Mouse (Mus musculus) olfactory bulb, adult 2 months (tissue): ENCODE measurements around the gene Cabp2. TPM values are rescaled to one million over a fixed set of nuclear protein-coding genes. Genes with fewer than 3 reads are reported as not detected.

Source experiments
- H3K27ac ChIP-seq: fragments of 200-500 bp; 2 replicates; pipeline ENCODE4 v1.5.1; 2012; ENCODE audit warnings: low read depth, low read length; ENCODE audit not compliant: insufficient read depth
- H3K4me1 ChIP-seq: fragments of 200-500 bp; 2 replicates; pipeline ENCODE4 v1.6.1; 2012; ENCODE audit warnings: low read length; ENCODE audit not compliant: control insufficient read depth, insufficient read depth
- H3K4me3 ChIP-seq: fragments of 200-500 bp; 2 replicates; pipeline ENCODE4 v1.5.1; 2012; ENCODE audit warnings: mild to moderate bottlenecking, low read depth, low read length, moderate library complexity; ENCODE audit not compliant: insufficient read depth
- CTCF ChIP-seq: fragments of 200-500 bp; IDR thresholded peaks from 2 replicates; pipeline ENCODE4 v1.5.1; 2012; ENCODE audit warnings: low read depth, mild to moderate bottlenecking, low read length, moderate library complexity; ENCODE audit not compliant: insufficient read depth
- POLR2A ChIP-seq: fragments of 200-500 bp; IDR thresholded peaks from 2 replicates; pipeline ENCODE4 v1.6.1; 2012; ENCODE audit warnings: mild to moderate bottlenecking, low read depth, low read length, moderate library complexity; ENCODE audit not compliant: insufficient read depth
- WGBS: fragments of 180-500 bp; shearing (Covaris S2); methylation state at CpG from one replicate; pipeline ENCODE4 v1.1.7; 2018; 5-methylcytosine and 5-hydroxymethylcytosine counted together
- polyA plus RNA-seq: library from polyadenylated mRNA; stranded (reverse); fragments of >200 nt; gene quantifications from 2 replicates; pipeline ENCODE4 v1.2.4, GENCODE M21; 2012; ENCODE audit warnings: low replicate concordance; ENCODE audit not compliant: missing spikeins, insufficient read depth, insufficient read length

Cabp2 gene
- polyA plus RNA-seq, 1 experiment, result not detected

- no peak for TF ChIP-seq CTCF
- TF ChIP-seq POLR2A, result no peak
- Histone ChIP-seq H3K4me3 (no peak overlapping the region), H3K27ac (no peak overlapping the region), H3K4me1 (peaks cover 47% of the 10 kb centered on the region)
- WGBS, result 86% methylated on average over 13 of the region's 13 CpGs
Observed at GRCm38 (mm10) chr19:4098426-4098825, 17.0 kb downstream of the Cabp2 start.

DNA sequence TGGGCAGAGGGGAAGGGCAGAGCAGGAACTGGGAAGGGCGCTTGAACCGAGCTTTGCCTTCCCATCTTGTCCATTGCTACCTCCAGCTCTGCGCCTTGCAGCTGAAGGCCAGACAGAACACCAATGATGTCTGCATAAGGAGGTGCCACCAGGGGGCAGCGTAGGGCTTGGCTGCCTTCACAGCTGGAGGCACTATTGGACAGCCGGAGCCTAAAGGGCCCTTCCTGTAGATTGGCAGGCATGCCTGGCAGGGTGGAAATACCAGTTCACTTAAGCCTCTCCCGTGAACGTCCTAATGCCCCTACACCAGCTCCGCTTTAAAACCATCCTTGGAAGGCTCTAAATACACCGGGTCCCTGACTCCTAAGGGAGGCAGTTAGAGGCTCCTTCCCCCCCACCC lies 17.7 kb downstream of the Cabp2 start:
- 10% methylated on average over 9 of the region's 9 CpGs for WGBS
- no peak overlapping the region for H3K27ac ChIP-seq
- peaks cover 47% of the 10 kb centered on the region for H3K4me1 ChIP-seq
- TF ChIP-seq CTCF (peak; percentile 86), POLR2A (no peak)
- H3K4me3 ChIP-seq, result no peak overlapping the region

DNA sequence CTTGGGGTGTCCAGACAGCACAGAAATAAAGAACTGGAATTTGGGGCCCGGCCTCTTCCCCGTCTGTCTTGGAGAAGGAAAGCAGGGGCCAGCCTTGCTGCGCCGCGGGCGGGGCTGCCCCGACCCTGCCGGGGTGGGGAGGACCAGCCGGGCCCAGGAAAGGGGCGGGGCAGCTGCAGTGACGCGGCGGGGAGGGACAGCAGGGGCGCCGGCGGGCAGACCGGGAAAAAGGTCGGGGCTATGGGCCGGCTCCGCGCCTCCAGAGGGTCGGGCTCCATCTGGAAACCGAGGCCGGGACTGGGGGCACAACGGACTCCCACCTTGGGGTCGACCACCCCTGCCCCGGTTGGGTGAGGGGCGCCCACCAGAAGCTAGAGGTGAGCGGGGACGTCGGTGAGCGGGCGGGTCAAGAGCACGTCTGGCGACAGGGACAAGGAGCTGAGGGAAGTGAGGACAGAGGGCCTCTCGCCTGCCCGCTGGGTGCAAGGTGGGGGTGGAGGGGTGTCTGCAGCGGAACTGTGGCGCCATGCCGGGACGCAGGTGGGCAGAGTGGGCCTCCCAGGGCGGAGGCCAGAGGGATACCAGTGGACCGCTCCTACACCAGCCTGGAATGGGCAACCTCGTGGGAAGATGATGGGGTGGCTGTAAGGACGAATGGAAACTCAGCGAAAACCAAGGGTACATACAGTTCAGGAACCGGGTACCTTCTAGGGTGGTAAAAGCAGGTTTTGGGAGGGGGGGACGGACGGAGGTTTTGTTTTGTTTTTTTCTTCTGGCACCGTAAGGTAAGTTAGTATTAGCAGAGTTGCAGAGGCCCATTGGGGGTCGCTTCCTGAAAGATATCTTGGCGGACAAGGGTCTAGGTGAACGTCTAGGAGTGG lies 18.7 kb downstream of the Cabp2 start, which contains the start of gene Pitpnm1:
Gene Pitpnm1, plus strand, starts transcription at position 162 of the 881 bp plus-strand sequence.
- peak within 1 kb of the TSS; percentile 26; the same call in 1 of the 2 replicates for H3K27ac ChIP-seq
- TF ChIP-seq CTCF (no peak), POLR2A (no peak)
- peak within 1 kb of the TSS; percentile 73 for H3K4me3 ChIP-seq
- WGBS, result 5% methylated on average over 53 of the region's 53 CpGs
- peaks cover 47% of the 10 kb centered on the region for H3K4me1 ChIP-seq

DNA sequence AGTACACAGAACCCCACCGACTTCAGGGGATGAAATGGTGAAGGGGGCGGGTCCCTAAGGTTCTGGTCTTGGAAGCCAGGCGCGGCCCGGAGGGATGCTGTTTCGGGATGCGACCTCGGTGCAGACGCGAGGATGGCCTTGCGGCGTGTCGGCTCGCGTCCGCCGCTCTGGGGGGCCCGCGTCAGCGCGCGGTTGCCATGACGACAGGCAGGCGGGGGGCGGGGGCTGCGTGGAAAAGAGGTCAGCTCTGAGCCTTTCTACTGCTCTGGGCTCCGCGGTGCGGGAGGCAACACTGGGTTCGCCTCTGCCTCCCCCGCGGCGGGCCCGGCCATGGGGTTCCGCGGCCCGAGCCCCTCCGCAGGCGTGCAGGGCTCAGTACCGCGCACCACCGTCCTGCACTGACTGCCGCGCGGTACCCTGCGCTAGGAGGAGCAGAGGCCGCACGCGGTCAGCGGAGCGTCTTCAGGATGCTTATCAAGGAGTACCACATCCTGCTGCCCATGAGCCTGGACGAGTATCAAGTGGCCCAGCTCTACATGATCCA lies 19.4 kb downstream of the Cabp2 start:
- under 1% methylated on average over 52 of the region's 52 CpGs for WGBS
- Histone ChIP-seq H3K4me1 (peaks cover 47% of the 10 kb centered on the region), H3K4me3 (peak overlapping the region; percentile 73), H3K27ac (peak overlapping the region; percentile 57; the same call in 1 of the 2 replicates)
- TF ChIP-seq POLR2A, result peak; percentile 41
- TF ChIP-seq CTCF, result no peak

- TF ChIP-seq CTCF, result no peak
- TF ChIP-seq POLR2A, result no peak
- H3K4me1 ChIP-seq, result peaks cover 45% of the 10 kb centered on the region
- H3K27ac ChIP-seq, result no peak overlapping the region
- peak overlapping the region; percentile 73 for H3K4me3 ChIP-seq
- WGBS, result 55% methylated on average over 6 of the region's 6 CpGs
Observed at GRCm38 (mm10) chr19:4101466-4101865, 20.1 kb downstream of the Cabp2 start.

DNA sequence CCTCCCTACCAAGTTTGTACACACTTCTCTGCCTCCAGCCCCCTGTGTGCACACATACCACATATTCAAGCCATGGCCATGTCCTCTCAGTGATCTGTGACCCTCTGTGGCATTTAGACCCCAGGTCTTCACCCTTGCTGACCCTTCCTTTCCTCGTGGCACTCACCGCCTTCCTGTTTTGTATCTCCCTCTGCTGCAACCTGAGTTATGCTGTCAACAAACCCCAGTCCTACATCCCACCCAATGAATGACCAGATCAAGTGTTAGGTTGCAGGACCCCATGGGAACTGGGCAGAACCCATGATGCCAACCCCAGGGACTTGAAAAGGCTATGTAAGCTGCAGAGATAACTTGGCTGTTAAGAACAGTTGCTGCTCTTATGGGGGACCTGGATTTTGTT lies 20.7 kb downstream of the Cabp2 start:
- Histone ChIP-seq H3K4me3 (peak overlapping the region; percentile 73; the same call in 1 of the 2 replicates), H3K27ac (no peak overlapping the region), H3K4me1 (peaks cover 44% of the 10 kb centered on the region)
- WGBS, result 88% methylated on average over 2 of the region's 2 CpGs
- TF ChIP-seq CTCF, result no peak
- TF ChIP-seq POLR2A, result no peak

DNA sequence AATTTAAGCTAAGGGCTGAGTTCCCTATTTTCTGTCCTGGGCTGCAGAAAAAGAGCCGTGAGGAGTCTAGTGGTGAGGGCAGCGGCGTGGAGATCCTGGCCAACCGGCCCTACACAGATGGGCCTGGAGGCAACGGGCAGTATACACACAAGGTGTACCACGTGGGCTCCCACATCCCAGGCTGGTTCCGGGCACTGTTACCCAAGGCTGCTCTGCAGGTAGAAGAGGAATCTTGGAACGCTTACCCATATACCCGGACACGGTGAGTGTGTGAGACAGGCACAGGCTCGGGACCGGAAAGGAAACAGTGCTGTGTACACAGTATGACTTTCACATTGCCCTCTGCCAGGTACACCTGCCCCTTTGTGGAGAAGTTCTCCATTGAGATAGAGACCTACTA lies 21.2 kb downstream of the Cabp2 start:
- no peak overlapping the region for H3K4me3 ChIP-seq
- 95% methylated on average over 12 of the region's 12 CpGs for WGBS
- no peak overlapping the region for H3K27ac ChIP-seq
- TF ChIP-seq CTCF (no peak), POLR2A (no peak)
- H3K4me1 ChIP-seq, result peaks cover 41% of the 10 kb centered on the region

GRCm38 (mm10) chr19:4103294-4103693 lies 21.9 kb downstream of the Cabp2 start:
- Histone ChIP-seq H3K4me1 (peaks cover 36% of the 10 kb centered on the region), H3K27ac (no peak overlapping the region), H3K4me3 (no peak overlapping the region)
- 97% methylated on average over 18 of the region's 18 CpGs for WGBS
- TF ChIP-seq CTCF (no peak), POLR2A (no peak)

DNA sequence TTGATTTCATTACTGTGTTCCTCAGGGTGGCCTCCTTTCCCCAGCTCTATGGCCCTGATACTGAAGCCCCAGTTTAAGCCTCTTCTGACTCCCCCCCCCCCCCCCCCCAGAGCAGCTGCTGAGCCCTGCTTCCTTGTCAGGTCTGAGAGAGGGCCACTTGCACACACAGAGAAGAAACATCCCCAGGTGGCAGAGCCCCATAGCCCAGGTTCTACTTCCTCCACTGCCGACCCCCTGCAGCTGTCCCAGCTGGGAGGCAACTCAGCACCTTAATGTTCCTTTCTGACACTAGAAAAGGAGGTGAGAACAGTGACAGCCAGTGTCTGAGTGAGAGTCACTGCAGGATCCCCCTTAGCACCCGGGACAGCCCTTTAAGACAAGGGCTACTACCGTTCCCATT lies 22.4 kb downstream of the Cabp2 start:
- 78% methylated on average over 3 of the region's 3 CpGs for WGBS
- H3K27ac ChIP-seq, result no peak overlapping the region
- H3K4me3 ChIP-seq, result no peak overlapping the region
- peaks cover 31% of the 10 kb centered on the region for H3K4me1 ChIP-seq
- TF ChIP-seq CTCF (no peak), POLR2A (no peak)
